Mouse (Mus musculus): ENCODE results near the gene Tead2.

The Tead2 gene

GRCm38 (mm10) chr7:45263006-45263607, 47.6 kb downstream of the Tead2 start:
- DNase-seq: no peak

GRCm38 (mm10) chr7:45264348-45264747, 48.8 kb downstream of the Tead2 start:
- DNase-seq: no peak

- no peak for DNase-seq
Measured at GRCm38 (mm10) chr7:45265518-45265917, 50.0 kb downstream of the Tead2 start.

GRCm38 (mm10) chr7:45272786-45273412, 57.3 kb downstream of the Tead2 start:
- no peak for DNase-seq

GRCm38 (mm10) chr7:45273672-45274071, 58.1 kb downstream of the Tead2 start:
- no peak for DNase-seq

- peak; percentile 57 for DNase-seq
Measured at GRCm38 (mm10) chr7:45277136-45277760, 61.7 kb downstream of the Tead2 start, which contains the start of gene Slc6a21. Gene Slc6a21, plus strand, starts transcription at chr7:45277513.
